Mouse (Mus musculus) CH12F3 (cell line): ENCODE data around the gene Dus3l.

Experiments
- in situ Hi-C: fragments of 300-500 bp; cut with MboI; formaldehyde crosslinking; loops from 2 replicates; pipeline ENCODE4 v1.14.3; 2020; ENCODE audit warnings: low sequenced_read_pairs

Gene Dus3l

DNA sequence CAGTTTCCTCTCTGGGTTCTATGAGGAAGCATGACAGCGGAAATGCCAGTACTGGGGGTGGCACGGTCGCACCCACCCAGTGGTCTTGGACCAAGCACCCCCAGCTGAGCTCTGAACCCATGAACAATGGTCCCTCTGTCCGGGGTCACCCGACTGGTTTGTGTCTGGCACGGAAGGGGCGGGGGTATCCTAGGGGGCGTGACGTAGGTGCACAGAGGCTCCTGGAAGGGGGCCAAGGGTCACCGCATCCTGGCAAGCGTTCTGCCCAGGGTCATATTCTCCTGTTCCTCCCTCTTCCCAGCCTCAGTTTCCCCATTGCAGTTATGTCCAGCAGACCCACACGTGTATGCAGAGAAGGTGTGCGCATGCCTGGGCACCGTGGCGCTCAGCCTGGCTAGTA, 11.1 kb upstream of the Dus3l start:
- in situ Hi-C loops: no loop called here

DNA sequence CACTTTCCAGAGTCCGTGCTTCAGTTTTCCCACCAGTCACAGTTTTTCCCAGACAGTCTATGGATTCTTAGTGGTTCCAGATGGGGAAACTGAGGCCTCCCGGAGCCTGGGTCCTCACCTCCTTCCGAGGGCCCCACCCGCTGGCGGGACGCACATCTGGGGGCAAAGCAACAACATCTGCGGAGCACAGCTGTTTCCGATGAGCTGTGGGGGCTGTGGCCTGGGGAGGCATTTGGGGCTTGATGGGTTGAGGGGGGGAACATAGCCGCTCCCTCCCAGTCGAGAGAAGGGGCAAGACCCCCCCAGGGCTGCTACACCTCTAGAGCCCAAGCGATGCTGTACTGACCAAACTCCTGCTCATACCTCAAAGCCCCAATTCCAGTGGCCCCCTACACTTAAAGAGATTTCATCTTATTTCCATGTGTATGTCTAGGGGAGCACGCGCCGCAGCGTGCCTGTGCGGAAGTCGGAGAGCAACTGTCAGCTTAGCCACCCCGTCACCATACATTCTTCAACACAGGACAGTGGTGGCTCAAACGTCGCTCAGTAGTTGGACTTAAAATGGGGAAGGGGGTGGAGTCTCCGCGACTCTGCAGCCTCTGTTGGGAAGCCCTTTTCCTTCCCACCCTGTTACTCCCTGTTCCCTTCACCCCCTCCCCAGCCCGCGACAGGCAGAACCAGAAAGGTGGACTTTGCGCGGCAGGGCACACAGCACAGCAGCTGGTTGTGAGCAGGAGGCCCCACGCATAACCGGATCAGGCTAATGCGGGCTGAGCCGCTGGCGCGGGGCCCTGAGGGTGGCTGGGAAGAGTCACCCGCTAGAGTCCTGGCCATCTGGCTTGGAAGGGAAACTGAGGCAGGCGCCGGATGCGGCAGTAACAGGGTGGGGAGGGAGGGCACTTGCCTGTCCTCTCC, 10.0 kb upstream of the Dus3l start:
- in situ Hi-C loops: no loop called here

DNA sequence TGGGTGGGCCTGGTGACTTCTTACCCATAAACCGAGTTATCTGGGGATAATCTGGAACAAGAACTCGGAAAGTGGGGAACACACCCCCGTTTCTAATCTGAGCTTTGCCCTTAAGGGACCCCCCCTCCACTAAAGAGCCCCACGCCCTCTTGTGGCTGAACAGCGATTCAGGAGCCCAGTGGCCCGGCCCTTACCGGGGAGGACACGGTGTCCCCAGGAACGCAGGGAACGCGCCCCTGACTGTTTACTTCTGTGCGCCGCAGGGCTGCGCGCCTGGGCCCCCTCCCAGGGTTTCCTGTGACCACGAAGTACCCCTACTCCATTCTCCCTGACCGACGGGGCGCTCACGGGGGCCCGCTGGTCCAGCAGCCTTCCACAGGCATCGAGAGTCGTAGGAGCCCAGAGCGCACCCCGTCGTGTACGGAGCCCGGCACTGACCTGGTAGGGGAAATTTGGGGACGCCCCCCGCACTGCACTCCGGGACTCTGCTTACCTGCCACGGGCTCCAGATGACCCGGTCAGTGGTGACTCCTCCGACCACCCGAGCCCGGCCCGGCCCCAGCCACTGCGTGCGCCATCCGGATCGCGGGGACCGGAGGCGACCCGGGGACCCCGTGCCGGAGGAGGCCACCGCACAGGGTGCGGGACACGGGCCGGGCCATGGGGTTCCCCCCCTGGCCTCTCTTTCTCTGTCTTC, 7.7 kb upstream of the Dus3l start:
- in situ Hi-C loops: no loop called here

DNA sequence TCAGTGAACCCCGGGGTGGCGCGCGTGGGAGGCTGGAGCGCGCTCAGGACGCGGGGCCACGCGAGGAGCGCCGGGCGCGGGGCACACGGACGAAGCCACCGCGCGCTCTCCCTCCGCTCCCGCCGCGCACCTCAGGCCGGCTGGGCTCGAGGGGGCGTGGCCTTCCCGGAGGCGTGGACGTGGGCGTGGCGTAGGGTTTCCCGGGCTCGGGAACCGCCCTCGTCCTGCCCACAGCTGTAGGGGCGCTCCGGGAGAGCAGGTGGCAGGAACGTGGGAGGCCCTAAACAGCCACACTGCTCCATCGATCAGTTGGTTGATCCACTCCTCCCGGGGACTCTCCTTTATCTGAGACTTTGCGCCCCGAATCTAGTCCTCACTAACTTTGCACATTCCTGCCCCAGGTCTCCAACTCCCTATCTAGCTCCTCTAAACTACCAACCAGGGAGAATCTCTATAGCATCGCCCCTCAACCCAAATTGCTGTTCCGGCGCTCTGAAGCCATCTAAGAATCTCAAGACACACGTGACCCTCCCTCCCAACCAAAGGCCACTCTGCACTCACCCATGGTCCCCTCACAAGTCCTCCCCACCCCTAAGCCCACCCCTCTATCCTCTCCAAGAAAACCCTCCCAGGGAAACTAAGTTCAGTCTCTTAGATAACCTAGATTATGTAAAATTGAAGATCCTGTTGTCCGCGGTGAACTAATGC, 7.0 kb upstream of the Dus3l start, which contains the start of gene Nrtn:
Nrtn (minus strand) TSS at position 115 of the 708 bp plus-strand sequence.
- in situ Hi-C loops: no loop called here

DNA sequence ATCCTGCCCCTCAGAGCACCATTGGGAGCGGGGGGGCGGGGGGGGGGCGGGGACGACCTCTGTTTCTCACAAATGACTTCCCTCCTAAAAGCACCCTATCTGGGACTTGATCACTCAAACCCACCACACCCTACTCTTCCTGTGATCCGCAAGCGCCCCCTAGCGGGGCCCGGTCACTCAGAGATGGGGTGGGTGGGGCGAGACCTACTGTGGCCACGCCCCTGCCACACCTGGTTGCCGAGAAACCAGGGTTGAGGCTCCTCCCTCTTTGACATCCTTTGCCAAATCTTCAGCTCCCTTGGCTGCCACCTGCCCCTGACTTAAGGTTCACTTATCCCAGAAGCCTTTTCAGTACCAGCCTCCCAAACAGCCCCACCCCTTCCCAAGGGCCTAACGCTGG, 6.4 kb upstream of the Dus3l start:
- in situ Hi-C loops: no loop called here

DNA sequence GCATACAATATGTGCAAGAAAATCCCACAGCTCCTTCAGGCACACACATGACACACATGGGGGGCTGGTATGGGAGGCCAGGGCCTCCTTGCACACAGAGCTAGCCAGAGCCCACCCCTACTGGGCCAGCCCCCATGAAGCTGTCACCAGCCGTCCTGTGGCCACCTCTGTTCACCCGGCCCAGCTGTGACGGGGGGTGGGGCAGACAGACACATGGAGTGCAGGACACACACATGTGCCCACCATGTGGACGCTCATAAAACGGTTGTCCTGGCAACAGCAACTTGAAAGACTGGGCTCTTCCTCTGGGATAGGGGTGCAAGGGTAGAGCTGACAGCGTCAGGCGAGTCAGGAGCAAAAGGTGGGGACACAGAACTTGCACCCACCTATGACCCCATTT, 5.3 kb upstream of the Dus3l start:
- in situ Hi-C loops: no loop called here

DNA sequence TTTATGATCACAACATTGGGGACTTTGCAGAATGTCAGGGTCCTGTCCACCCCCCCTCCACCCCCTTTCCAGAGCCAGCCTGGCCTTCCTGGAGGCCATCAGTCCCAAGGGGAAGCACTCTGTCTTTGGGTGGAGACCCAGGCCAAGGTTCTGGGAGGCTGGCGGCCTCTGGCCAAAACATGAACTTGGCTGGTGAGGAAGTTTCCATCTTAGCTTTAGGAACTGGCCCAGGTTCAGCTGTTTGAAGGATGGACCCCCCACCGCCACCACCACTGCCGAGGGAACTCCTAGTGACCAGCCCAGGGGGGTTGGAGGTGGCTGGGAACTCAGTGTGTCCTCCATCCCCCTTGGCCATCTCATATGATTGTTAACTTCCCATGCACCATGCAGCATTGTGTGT, 3.5 kb upstream of the Dus3l start:
- in situ Hi-C loops: no loop called here

DNA sequence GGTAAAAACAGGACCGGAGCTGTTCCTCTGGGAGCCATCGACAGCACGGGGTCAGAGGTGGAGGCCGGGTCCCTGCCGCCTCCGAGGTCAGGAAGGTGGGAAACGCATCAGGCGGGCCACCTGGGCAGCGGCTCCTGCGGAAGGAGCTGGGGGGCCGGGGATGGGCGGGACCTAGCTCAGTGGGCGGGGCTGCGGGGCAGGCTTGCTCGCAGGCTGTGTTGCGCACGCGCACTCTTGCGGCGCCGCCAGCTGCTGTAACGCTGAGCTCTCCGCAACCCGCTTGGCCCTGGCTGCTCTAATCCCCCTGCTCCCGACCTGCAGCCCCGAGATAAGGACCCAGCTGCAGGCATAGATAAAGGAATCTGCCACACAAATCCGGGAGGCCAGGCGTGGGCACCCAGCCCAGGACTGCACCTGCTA, 2.6 kb upstream of the Dus3l start:
- in situ Hi-C loops: no loop called here

DNA sequence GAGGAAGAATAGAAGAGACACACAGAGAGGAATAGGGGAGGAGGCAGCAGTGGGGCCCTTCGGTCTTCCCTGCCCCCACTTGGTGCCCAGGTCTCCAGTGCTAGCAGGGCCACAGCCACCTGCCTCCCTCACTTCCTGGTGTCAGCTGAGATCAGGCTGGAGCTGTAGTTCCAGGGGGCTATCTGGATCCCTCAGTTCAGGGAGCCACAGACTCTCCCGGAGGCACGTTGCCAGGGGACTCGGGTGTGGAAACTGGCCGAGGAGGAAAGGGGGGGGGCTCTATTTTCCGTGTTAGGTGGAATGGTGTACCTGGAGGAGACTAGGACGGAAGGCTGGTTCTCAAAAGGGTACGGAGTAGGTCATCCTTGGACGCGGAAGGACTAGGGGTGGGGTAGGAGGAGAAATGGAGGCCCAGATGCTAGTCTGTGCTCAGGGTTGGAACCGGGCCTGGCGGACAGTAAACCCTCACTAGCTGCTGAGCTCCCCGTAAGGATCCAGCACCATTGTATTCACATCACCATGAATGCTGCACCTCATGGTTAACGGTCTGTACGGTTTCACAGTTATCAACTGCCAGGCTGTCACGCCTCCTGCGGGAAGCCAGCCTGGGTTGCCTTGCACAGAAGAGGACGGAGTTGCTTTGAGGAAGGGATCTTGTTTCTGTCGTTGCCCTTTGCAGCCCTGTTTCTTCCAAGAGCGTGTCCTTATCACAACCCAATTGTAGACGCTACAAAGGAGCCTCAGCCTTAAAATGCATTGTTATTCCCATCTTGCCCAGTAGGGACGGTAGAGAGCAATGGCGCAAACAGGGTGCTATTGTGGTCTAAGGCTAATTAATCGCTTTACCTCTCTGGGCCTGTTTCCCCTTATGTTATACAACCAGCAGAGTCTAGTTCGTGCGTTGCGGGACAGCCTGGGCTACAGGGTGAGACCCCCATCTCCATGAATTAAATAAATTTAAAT, 1.5 kb upstream of the Dus3l start:
- in situ Hi-C loops: no loop called here

DNA sequence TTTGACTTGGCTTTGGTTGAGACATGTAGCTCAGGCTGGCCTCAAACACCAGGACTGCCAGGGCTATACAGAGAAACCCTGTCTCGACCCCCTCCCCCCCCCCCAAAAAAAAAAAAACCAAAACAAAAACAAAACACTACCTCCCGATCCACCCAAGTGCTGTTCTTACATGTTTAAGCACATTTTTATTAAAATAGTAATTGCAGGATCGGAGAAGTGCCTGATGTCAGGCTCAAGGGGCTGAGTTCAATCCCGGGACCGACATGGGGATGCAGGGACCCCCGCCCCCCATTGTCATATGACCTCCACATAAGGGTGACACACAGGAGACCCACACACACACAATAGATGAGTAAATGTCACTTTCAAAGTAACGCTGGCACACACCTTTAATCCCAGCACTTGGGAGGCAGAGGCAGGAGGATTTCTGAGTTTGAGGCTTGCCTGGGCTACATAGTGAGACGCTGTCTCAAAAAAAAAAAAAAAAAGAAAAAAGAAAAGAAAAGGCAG, 761 bp upstream of the Dus3l start:
- in situ Hi-C loops: no loop called here

DNA sequence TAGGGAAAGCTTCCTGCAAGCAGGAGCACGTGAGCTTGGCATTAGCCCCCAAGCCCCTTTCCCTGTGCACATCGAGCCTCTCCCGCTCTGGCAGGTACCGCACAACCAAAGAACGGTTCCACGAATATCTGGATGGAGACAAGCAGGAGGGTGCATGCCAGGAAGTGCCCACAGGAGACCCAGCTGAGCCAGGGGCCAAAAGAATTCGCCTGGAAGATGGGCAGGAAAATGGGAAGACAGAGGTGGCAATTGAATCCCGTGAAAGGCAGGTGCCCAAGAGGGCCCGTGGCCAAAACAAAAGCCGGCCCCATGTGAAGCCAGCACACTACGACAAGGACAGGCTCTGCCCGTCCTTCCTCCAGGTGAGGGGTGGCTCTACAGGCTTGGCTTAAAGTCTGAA, 874 bp downstream of the Dus3l start:
- in situ Hi-C loops: no loop called here

DNA sequence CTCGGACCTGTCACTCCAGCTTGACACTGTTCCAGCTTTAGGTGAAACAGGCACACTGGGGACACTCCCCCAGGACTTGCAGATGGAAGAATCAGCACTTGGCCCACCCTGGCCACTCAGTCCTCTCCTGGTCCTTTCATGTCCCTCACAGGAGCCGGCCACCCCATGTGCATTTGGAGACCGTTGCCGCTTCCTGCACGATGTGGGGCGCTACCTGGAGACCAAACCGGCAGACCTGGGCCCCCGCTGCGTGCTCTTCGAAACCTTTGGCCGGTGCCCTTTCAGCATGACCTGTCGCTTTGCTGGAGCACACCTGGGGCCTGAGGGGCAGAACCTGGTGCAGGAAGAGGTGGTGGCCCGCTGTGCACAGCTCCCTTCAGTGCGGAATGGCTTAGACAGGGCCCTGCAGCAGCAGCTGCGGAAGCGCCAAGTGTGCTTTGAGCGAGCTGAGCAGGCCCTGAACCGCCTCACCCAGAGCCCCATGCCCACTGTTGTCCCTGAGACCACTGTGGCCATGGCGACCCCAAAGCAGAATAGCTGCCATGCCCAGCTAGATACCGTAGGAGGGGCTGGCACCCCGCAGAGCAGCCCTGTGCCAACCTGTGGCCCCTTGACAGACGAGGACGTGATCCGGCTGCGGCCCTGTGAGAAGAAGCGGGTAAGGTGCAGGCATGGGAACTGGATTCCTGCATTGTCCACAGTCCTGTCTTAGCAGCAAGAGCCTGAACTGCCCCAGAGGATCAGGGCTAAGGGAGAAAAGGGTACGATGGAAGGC, 2.3 kb downstream of the Dus3l start:
- in situ Hi-C loops: no loop called here

DNA sequence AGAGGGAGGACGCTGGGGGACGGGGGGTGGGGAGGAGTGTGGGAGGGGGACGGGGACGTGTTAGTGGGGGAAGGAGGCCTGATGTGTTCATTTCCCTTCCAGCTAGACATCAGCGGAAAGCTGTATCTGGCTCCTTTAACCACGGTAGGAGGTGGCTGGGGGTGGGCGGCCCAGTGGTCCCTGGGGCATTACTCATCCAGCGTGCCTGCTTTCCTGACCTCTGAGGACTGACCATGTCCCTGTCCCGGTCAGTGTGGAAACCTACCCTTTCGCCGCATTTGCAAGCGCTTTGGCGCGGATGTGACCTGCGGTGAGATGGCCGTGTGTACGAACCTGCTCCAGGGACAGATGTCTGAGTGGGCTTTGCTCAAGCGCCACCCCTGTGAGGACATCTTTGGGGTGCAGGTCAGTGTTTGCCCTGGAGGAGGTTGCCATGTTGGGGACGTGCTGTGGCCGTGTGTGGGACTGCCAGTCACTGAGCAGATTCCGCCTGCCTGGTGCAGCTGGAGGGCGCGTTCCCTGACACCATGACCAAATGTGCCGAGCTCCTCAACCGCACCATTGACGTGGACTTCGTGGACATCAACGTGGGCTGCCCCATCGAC, 3.1 kb downstream of the Dus3l start:
- in situ Hi-C loops: no loop called here

DNA sequence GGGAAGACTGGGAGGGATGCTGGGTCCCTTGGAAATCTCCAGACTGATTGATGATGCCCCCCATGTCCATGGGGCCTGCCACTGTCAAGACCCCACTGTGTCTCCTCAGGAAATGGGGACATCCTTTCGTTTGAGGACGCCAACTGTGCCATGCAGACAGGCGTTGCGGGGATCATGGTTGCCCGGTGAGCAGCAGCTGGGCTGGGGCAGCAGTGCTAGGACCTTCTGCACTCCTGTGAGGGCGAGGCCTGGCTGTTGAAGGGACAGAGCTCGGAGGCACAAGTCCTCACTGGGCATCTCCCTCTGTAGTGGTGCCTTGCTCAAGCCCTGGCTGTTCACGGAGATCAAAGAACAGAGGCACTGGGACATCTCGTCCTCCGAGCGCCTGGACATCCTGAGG, 4.4 kb downstream of the Dus3l start:
- in situ Hi-C loops: no loop called here

DNA sequence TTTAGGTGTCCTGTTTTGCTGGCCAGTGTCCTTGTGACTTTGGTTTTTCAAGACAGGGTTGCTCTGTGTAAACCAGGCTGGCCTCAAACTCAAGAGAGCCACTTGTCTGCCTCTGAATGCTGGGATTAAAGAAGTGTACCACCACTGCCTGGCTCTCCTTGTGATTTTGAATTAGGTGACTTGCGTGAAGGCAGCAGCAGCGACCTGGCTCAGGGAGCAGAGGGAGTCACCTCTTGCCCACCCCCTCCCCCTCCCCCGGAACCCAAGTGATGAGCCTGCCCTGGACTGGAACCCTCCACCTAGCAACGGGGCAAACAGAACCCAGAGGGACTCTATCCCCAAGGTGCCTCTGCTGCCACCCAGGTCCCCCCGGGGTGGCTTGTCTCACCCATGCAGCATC, 5.4 kb downstream of the Dus3l start, which contains the start of gene Prr22:
Prr22 (plus strand) TSS at position 301 of the 400 bp plus-strand sequence.
- in situ Hi-C loops: no loop called here

DNA sequence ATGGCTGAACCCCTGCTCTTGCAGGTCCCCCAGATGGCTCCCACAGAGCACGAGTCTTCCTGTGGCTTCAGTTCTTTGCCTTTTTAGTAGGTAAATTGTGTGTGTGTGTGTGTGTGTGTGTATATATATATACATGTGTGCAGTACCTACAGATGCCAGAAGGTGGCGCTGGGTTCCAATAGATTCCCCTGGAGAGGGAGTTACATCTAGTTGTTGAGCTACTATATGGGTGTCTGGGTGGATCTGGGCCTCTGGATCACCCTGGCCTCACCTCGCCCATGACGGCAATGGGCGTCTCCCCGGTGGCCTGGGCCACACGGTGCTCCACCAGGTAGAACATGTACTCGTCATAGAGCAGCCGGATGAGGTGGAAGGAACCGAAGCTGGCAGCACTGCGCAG, 13.0 kb downstream of the Dus3l start:
- in situ Hi-C loops: no loop called here

DNA sequence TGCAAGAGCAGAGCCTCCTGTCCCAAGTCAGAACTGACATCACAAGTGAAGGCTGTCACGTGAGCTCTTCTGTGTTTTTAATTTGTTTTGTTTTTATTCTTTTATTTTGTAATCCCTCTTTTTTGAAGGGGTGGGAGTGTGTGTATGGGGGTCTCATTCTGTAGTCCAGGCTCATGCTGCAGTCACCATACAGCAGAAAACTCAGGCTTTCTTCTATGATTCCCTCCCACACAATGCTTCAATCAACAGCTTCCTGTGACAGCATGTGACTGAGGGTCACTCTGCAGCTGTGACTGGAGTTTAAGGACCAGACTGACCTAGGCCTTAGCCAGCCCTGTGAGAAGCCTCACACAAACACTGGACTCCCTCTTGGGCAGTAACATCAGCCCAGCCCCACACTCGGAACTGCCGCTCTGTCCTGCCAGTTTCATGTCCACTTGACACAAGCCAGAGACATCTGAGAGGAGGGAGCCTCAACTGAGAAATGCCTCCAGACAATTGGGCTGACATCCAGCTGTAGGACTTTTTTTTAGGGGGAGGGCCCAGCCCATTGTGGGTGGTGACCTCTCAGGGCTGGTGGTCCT, 14.3 kb downstream of the Dus3l start:
- in situ Hi-C loops: no loop called here

DNA sequence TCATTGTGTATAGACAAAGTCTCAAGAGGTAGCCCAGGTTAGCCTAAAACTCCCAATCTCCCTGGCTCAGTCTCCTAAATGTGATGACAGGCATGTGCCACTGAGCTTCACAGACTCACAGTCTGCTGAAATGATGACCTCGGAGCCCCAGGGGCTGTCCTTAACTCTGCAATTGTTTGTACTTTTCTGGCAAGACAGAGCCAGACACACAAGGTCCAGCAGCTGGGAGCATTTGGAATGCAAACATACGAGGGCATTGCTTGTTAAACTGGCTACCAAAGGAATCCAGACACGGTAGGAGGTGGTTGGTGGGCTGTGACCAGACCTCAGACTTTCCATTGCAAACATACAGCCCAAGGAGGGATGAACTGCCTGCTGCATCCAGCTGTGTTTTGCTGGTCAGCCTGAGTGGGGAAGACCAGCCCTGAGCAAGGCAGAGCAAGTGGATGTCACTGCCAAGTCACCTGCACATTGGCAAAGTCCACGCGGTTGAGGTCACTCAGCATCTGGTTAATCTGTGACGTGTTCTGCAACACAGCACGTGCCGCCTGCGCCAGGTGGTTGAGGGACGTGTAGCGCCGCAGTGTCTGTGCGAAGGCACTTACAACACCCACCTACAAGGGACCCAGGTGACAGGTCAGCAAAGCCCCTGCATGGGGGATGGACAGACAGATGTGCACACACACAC, 15.9 kb downstream of the Dus3l start:
- in situ Hi-C loops: no loop called here
